Mouse (Mus musculus): ENCODE measurements around the gene Pex10. TPM values are rescaled to one million over a fixed set of nuclear protein-coding genes. Genes with fewer than 3 reads are reported as not detected.
A peak's percentile ranks its signal among the peaks of the same experiment; 100 is the strongest.

Gene Pex10
- polyA plus RNA-seq, 1 experiment from 2014 or later: 20.6 TPM

GRCm38 (mm10) chr4:155094565-155094964 lies 27.7 kb downstream of the Pex10 start:
- peaks cover 7% of the 10 kb centered on the region for H3K4me1 ChIP-seq (ENCODE audit: control insufficient read depth, insufficient read depth, low read depth, low read length)
- 64% methylated on average over 3 of the region's 3 CpGs for WGBS
- no peaks in the 10 kb centered on the region for H3K9me3 ChIP-seq (ENCODE audit: control insufficient read depth, low read length)
- H3K9ac ChIP-seq (ENCODE audit: low read depth, low read length): no peak overlapping the region
- H3K4me2 ChIP-seq (ENCODE audit: low read length): no peak overlapping the region
- no peak overlapping the region for H3K4me3 ChIP-seq (ENCODE audit: low read length)
- ATAC-seq: no peak
- no peaks in the 10 kb centered on the region for H3K27me3 ChIP-seq (replicated peaks; ENCODE audit: control insufficient read depth, insufficient read depth, low read length)
- H3K36me3 ChIP-seq (ENCODE audit: control insufficient read depth, insufficient read depth, low read length): no peaks in the 10 kb centered on the region
- H3K27ac ChIP-seq (ENCODE audit: low read depth, low read length): no peak overlapping the region; the same call in 1 of the 2 replicates

GRCm38 (mm10) chr4:155095238-155095900 lies 28.6 kb downstream of the Pex10 start:
- Histone ChIP-seq H3K4me1 (ENCODE audit: control insufficient read depth, insufficient read depth, low read depth, low read length) (peaks cover 7% of the 10 kb centered on the region), H3K36me3 (ENCODE audit: control insufficient read depth, insufficient read depth, low read length) (no peaks in the 10 kb centered on the region), H3K9me3 (ENCODE audit: control insufficient read depth, low read length) (no peaks in the 10 kb centered on the region), H3K4me3 (ENCODE audit: low read length) (no peak overlapping the region), H3K27ac (ENCODE audit: low read depth, low read length) (peak overlapping the region; percentile 59), H3K27me3 (replicated peaks; ENCODE audit: control insufficient read depth, insufficient read depth, low read length) (no peaks in the 10 kb centered on the region), H3K4me2 (ENCODE audit: low read length) (no peak overlapping the region), H3K9ac (ENCODE audit: low read depth, low read length) (peak overlapping the region; percentile 2; the same call in 1 of the 2 replicates)
- peak; percentile 91 for ATAC-seq
- 26% methylated on average over 8 of the region's 8 CpGs for WGBS

GRCm38 (mm10) chr4:155095967-155096366 lies 29.2 kb downstream of the Pex10 start:
- Histone ChIP-seq H3K9me3 (ENCODE audit: control insufficient read depth, low read length) (no peaks in the 10 kb centered on the region), H3K27ac (ENCODE audit: low read depth, low read length) (no peak overlapping the region), H3K4me1 (ENCODE audit: control insufficient read depth, insufficient read depth, low read depth, low read length) (peaks cover 7% of the 10 kb centered on the region), H3K4me3 (ENCODE audit: low read length) (no peak overlapping the region), H3K9ac (ENCODE audit: low read depth, low read length) (no peak overlapping the region), H3K36me3 (ENCODE audit: control insufficient read depth, insufficient read depth, low read length) (no peaks in the 10 kb centered on the region), H3K4me2 (ENCODE audit: low read length) (no peak overlapping the region), H3K27me3 (replicated peaks; ENCODE audit: control insufficient read depth, insufficient read depth, low read length) (no peaks in the 10 kb centered on the region)
- no peak for ATAC-seq
- WGBS: 87% methylated on average over 8 of the region's 8 CpGs

- Histone ChIP-seq H3K36me3 (ENCODE audit: control insufficient read depth, insufficient read depth, low read length) (no peaks in the 10 kb centered on the region), H3K4me2 (ENCODE audit: low read length) (no peak overlapping the region), H3K9ac (ENCODE audit: low read depth, low read length) (no peak overlapping the region), H3K4me3 (ENCODE audit: low read length) (no peak overlapping the region), H3K4me1 (ENCODE audit: control insufficient read depth, insufficient read depth, low read depth, low read length) (peaks cover 7% of the 10 kb centered on the region), H3K9me3 (ENCODE audit: control insufficient read depth, low read length) (no peaks in the 10 kb centered on the region), H3K27ac (ENCODE audit: low read depth, low read length) (no peak overlapping the region), H3K27me3 (replicated peaks; ENCODE audit: control insufficient read depth, insufficient read depth, low read length) (no peaks in the 10 kb centered on the region)
- no peak for ATAC-seq
- 86% methylated on average over 6 of the region's 6 CpGs for WGBS
Measured at GRCm38 (mm10) chr4:155097452-155097851, 30.6 kb downstream of the Pex10 start.

GRCm38 (mm10) chr4:155098572-155098971 lies 31.8 kb downstream of the Pex10 start:
- ATAC-seq: no peak
- H3K9ac ChIP-seq (ENCODE audit: low read depth, low read length): no peak overlapping the region
- H3K27me3 ChIP-seq (replicated peaks; ENCODE audit: control insufficient read depth, insufficient read depth, low read length): no peaks in the 10 kb centered on the region
- peaks cover 7% of the 10 kb centered on the region for H3K4me1 ChIP-seq (ENCODE audit: control insufficient read depth, insufficient read depth, low read depth, low read length)
- 67% methylated on average over 4 of the region's 4 CpGs for WGBS
- no peak overlapping the region for H3K4me3 ChIP-seq (ENCODE audit: low read length)
- H3K36me3 ChIP-seq (ENCODE audit: control insufficient read depth, insufficient read depth, low read length): no peaks in the 10 kb centered on the region
- H3K9me3 ChIP-seq (ENCODE audit: control insufficient read depth, low read length): no peaks in the 10 kb centered on the region
- no peak overlapping the region for H3K27ac ChIP-seq (ENCODE audit: low read depth, low read length)
- H3K4me2 ChIP-seq (ENCODE audit: low read length): no peak overlapping the region

- H3K27me3 ChIP-seq (replicated peaks; ENCODE audit: control insufficient read depth, insufficient read depth, low read length): no peaks in the 10 kb centered on the region
- H3K4me2 ChIP-seq (ENCODE audit: low read length): no peak overlapping the region
- no peak overlapping the region for H3K9ac ChIP-seq (ENCODE audit: low read depth, low read length)
- 98% methylated on average over 4 of the region's 4 CpGs for WGBS
- no peak overlapping the region for H3K27ac ChIP-seq (ENCODE audit: low read depth, low read length)
- no peaks in the 10 kb centered on the region for H3K9me3 ChIP-seq (ENCODE audit: control insufficient read depth, low read length)
- no peaks in the 10 kb centered on the region for H3K36me3 ChIP-seq (ENCODE audit: control insufficient read depth, insufficient read depth, low read length)
- no peak for ATAC-seq
- H3K4me1 ChIP-seq (ENCODE audit: control insufficient read depth, insufficient read depth, low read depth, low read length): no peaks in the 10 kb centered on the region
- no peak overlapping the region for H3K4me3 ChIP-seq (ENCODE audit: low read length)
Measured at GRCm38 (mm10) chr4:155107886-155108285, 41.1 kb downstream of the Pex10 start.

- no peaks in the 10 kb centered on the region for H3K4me1 ChIP-seq (ENCODE audit: control insufficient read depth, insufficient read depth, low read depth, low read length)
- no peaks in the 10 kb centered on the region for H3K9me3 ChIP-seq (ENCODE audit: control insufficient read depth, low read length)
- no peaks in the 10 kb centered on the region for H3K27me3 ChIP-seq (replicated peaks; ENCODE audit: control insufficient read depth, insufficient read depth, low read length)
- no peak overlapping the region for H3K4me3 ChIP-seq (ENCODE audit: low read length)
- no peak overlapping the region for H3K9ac ChIP-seq (ENCODE audit: low read depth, low read length)
- no peak overlapping the region for H3K27ac ChIP-seq (ENCODE audit: low read depth, low read length)
- 80% methylated on average over 5 of the region's 5 CpGs for WGBS
- no peak for ATAC-seq
- H3K36me3 ChIP-seq (ENCODE audit: control insufficient read depth, insufficient read depth, low read length): no peaks in the 10 kb centered on the region
- H3K4me2 ChIP-seq (ENCODE audit: low read length): no peak overlapping the region
Measured at GRCm38 (mm10) chr4:155109471-155109870, 42.7 kb downstream of the Pex10 start.

- Histone ChIP-seq H3K4me3 (ENCODE audit: low read length) (no peak overlapping the region), H3K9me3 (ENCODE audit: control insufficient read depth, low read length) (no peaks in the 10 kb centered on the region), H3K9ac (ENCODE audit: low read depth, low read length) (no peak overlapping the region), H3K4me1 (ENCODE audit: control insufficient read depth, insufficient read depth, low read depth, low read length) (0 out of 2 replicates have a peak, but pooled peaks cover 3% of the 10 kb centered on the region), H3K27ac (ENCODE audit: low read depth, low read length) (no peak overlapping the region), H3K36me3 (ENCODE audit: control insufficient read depth, insufficient read depth, low read length) (no peaks in the 10 kb centered on the region), H3K27me3 (replicated peaks; ENCODE audit: control insufficient read depth, insufficient read depth, low read length) (no peaks in the 10 kb centered on the region), H3K4me2 (ENCODE audit: low read length) (no peak overlapping the region)
- ATAC-seq: no peak
- 52% methylated on average over 8 of the region's 8 CpGs for WGBS
Measured at GRCm38 (mm10) chr4:155113766-155114410, 47.1 kb downstream of the Pex10 start.

- no peak overlapping the region for H3K9ac ChIP-seq (ENCODE audit: low read depth, low read length)
- WGBS: 87% methylated on average over 4 of the region's 4 CpGs
Measured at GRCm38 (mm10) chr4:155116607-155117006, 49.8 kb downstream of the Pex10 start.

More at GRCm38 (mm10) chr4:155116607-155117006, 49.8 kb downstream of the Pex10 start:
- no peak overlapping the region for H3K27ac ChIP-seq (ENCODE audit: low read depth, low read length)
- no peaks in the 10 kb centered on the region for H3K9me3 ChIP-seq (ENCODE audit: control insufficient read depth, low read length)
- ATAC-seq: no peak
- no peak overlapping the region for H3K4me3 ChIP-seq (ENCODE audit: low read length)
- H3K36me3 ChIP-seq (ENCODE audit: control insufficient read depth, insufficient read depth, low read length): no peaks in the 10 kb centered on the region
- H3K27me3 ChIP-seq (replicated peaks; ENCODE audit: control insufficient read depth, insufficient read depth, low read length): no peaks in the 10 kb centered on the region
- peaks cover 3% of the 10 kb centered on the region; the same call in 1 of the 2 replicates for H3K4me1 ChIP-seq (ENCODE audit: control insufficient read depth, insufficient read depth, low read depth, low read length)
- no peak overlapping the region for H3K4me2 ChIP-seq (ENCODE audit: low read length)

Data from hindbrain, embryonic 16.5 days (tissue).